ENCODE assay signal across 11 mouse cellular contexts in the genomic region with DNA sequence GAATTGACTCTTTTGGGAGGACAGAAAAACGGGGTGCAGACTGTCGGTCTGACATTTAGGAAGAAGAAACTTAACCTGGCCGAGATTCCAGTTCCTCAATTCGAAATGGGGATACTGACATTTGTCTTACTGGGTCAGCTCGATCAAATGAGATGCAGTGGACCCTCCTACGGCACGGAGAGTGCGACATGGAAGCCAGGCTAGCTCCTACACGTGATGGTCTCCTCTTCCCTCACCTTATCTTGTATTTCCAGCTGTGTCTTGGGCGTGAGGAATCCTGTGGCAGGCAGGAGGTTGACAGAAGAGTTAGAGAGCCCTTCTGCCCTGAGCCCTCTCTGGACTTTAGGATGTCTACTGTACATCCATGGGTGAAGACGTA. TPM values are rescaled to one million over a fixed set of nuclear protein-coding genes. Genes with fewer than 3 reads are reported as not detected.
DNase-seq lines count a peak whose midpoint lies in the region; ATAC-seq and TF ChIP-seq lines count a peak whose summit lies in the region.
"Had no signal": no experiment of that assay in that cellular context is flagged by ENCODE, and none has a peak within 500 bp of the region (broad histone marks: within the 10 kb centered on the region; RNA-seq: fewer than 3 reads in every experiment).

No protein-coding gene starts in this region.

- H3K4me2 ChIP-seq in kidney, embryonic 15.5 days = no peak overlapping the region

- H3K27me3 ChIP-seq in kidney, embryonic 15.5 days = no peaks in the 10 kb centered on the region
- H3K27me3 ChIP-seq in embryonic facial prominence, embryonic 10.5 days (replicated peaks; ENCODE audit: low read depth, poor library complexity, severe bottlenecking) = no peaks in the 10 kb centered on the region

- WGBS in kidney, embryonic 15.5 days = 79% methylated on average over 11 of the region's 11 CpGs
- 3% methylated on average over 11 of the region's 11 CpGs for whole genome bisulfite sequencing in macrophage (ENCODE audit: missing documents)
- WGBS in embryonic facial prominence, embryonic 10.5 days = 84% methylated on average over 11 of the region's 11 CpGs

- 0 out of 2 replicates have a peak, but pooled peaks have one; percentile 48 for ATAC-seq in kidney, embryonic 15.5 days (replicated peaks; ENCODE audit: low FRiP score)

- H3K4me1 ChIP-seq in kidney, embryonic 15.5 days = peaks cover 23% of the 10 kb centered on the region
- H3K4me1 ChIP-seq in ES-E14 (ENCODE audit: control insufficient read depth in 2 of 2, insufficient read depth in 2 of 2, low read length in 2 of 2, poor library complexity in 1 of 2) = peaks cover 2 to 30% of the 10 kb centered on the region in 2 experiments; a peak in 2 of 4 replicates
- H3K4me1 ChIP-seq in embryonic facial prominence, embryonic 10.5 days = peaks cover 29% of the 10 kb centered on the region

- peaks cover 5% of the 10 kb centered on the region for H3K36me3 ChIP-seq in kidney, embryonic 15.5 days
- H3K36me3 ChIP-seq in ES-E14 (ENCODE audit: control insufficient read depth, insufficient read depth, low read length, poor library complexity, severe bottlenecking) (0 out of 2 replicates have a peak, but pooled peaks cover 2% of the 10 kb centered on the region), macrophage (ENCODE audit: inconsistent target) (no peaks in the 10 kb centered on the region)
- peaks cover 6% of the 10 kb centered on the region for H3K36me3 ChIP-seq in embryonic facial prominence, embryonic 10.5 days (replicated peaks)

- intact Hi-C loops in gastrocnemius, postnatal 14 days (cut with DNase I; ENCODE audit: low total_unique reads) = no loop called here

- H3K27ac ChIP-seq in kidney, embryonic 15.5 days = peak overlapping the region; percentile 76
- H3K27ac ChIP-seq in ES-E14 (ENCODE audit: insufficient read depth, low read depth, low read length, poor library complexity, severe bottlenecking) (no peak overlapping the region; the same call in 1 of the 2 replicates), macrophage (peak overlapping the region; percentile 99)
- H3K27ac ChIP-seq in embryonic facial prominence, embryonic 10.5 days (replicated peaks) = no peak overlapping the region

- peaks cover 33% of the 10 kb centered on the region; the same call in 1 of the 2 replicates for H3K79me2 ChIP-seq in macrophage (ENCODE audit: inconsistent target)

- no peaks in the 10 kb centered on the region for H3K9me3 ChIP-seq in kidney, embryonic 15.5 days (replicated peaks)
- H3K9me3 ChIP-seq in ES-E14 (ENCODE audit: control insufficient read depth, insufficient read depth, low read depth, low read length) = no peaks in the 10 kb centered on the region
- no peaks in the 10 kb centered on the region for H3K9me3 ChIP-seq in embryonic facial prominence, embryonic 10.5 days

- no peak for DNase-seq in kidney, adult 9 months
- no peak for DNase-seq in ES-E14 (ENCODE audit: low read depth, low spot score)
- peak; percentile 81 for DNase-seq in c-Kit-negative CD71-positive TER-119-positive erythroid progenitor cells, embryonic 14.5 days (ENCODE audit: low read depth, low spot score)
- no peak for DNase-seq in gastrocnemius, postnatal 14 days
- DNase-seq in embryonic facial prominence, embryonic 10.5 days (ENCODE audit: low spot score) = no peak
- DNase-seq in embryo, embryonic 11 days = no peak
- DNase-seq: cerebellum, postnatal 25 days had no signal

- in situ Hi-C loops in ES-E14 (cut with MboI; ENCODE audit: low sequenced_read_pairs in 2 of 2, unreplicated experiment in 2 of 2) = no loop called here

- H3K4me3 ChIP-seq in kidney, embryonic 15.5 days (replicated peaks) = no peak overlapping the region
- H3K4me3 ChIP-seq in ES-E14 (ENCODE audit: insufficient read depth in 1 of 2, low read depth in 1 of 2, low read length in 2 of 2, poor library complexity in 1 of 2, severe bottlenecking in 1 of 2) (no peak overlapping the region), macrophage (ENCODE audit: inconsistent target) (peak overlapping the region; percentile 22; the same call in 1 of the 2 replicates)
- H3K4me3 ChIP-seq in embryonic facial prominence, embryonic 10.5 days = no peak overlapping the region

- H3K9ac ChIP-seq in kidney, embryonic 15.5 days = no peak overlapping the region
- peak overlapping the region; percentile 58; the same call in 1 of the 2 replicates for H3K9ac ChIP-seq in ES-E14 (ENCODE audit: insufficient read depth, low read depth, low read length, poor library complexity, severe bottlenecking)

TF ChIP-seq in ES-E14, 5 proteins besides CTCF, POLR2A, EP300 and RAD21:
- TF ChIP-seq HCFC1 (IDR thresholded peaks at IDR 0.05; ENCODE audit: borderline replicate concordance, insufficient read depth, low read length) (no peak), CHD2 (IDR thresholded peaks at IDR 0.05; ENCODE audit: low read depth, low read length) (no peak), ZNF384 (IDR thresholded peaks at IDR 0.05; ENCODE audit: low read depth, low read length) (no peak), MAFK (IDR thresholded peaks at IDR 0.05; ENCODE audit: insufficient read depth, low read depth, low read length) (no peak), ZC3H11A (IDR thresholded peaks at IDR 0.05; ENCODE audit: borderline replicate concordance, low read depth, low read length) (no peak)
TF ChIP-seq in ES-E14: peak in this region for 0.

RNA-seq across cellular contexts. Expression of a gene that starts 10.3 kb away (rescaled TPM):
- polyA plus RNA-seq in kidney, embryonic 15.5 days (2015; fragmentation: Nextera tagmentation; extraction: Ambion mirVana) = 4.4 and 5.1 TPM in 2 replicates
- total RNA-seq in ES-E14 (2012; rRNA removed) = 1.8 and 5.2 TPM in 2 replicates
- 100 to 1,000 TPM in 17 of 26 experiments, 10 to 100 TPM in 9; 37.2 to 460 (median 156) TPM for total RNA-seq in macrophage (2018; cell fraction: chromatin; rRNA removed)
- total RNA-seq in macrophage (2018; cell fraction: cytosol; rRNA removed) = 10 to 100 TPM in 2 of 26 experiments, 1 to 10 TPM in 15, under 1 TPM in 9; 0.56 to 16.9 (median 1.2) TPM
- 100 to 1,000 TPM in 4 of 26 experiments, 10 to 100 TPM in 22; 16.3 to 153 (median 46.3) TPM for total RNA-seq in macrophage (2018; cell fraction: nucleus; rRNA removed)
- polyA plus RNA-seq in macrophage (2018) = 0.82 to 1.7 TPM (median 1.6 TPM) in 3 replicates
- under 1 TPM; 0.04 TPM for total RNA-seq in gastrocnemius, postnatal 14 days (2021)
- polyA plus RNA-seq in embryonic facial prominence, embryonic 10.5 days (2016; fragmentation: Nextera tagmentation; extraction: Ambion mirVana) = 4.0 and 7.0 TPM in 2 replicates

RNA-seq across cellular contexts. Expression of a gene that starts 12.7 kb away (rescaled TPM):
- polyA plus RNA-seq in kidney, embryonic 15.5 days (2015; fragmentation: Nextera tagmentation; extraction: Ambion mirVana) = 164 and 168 TPM in 2 replicates
- 178 and 220 TPM in 2 replicates for total RNA-seq in ES-E14 (2012; rRNA removed)
- total RNA-seq in macrophage (2018; cell fraction: chromatin; rRNA removed) = 10 to 100 TPM in 14 of 26 experiments, 1 to 10 TPM in 12; 2.1 to 21.4 (median 10.3) TPM
- total RNA-seq in macrophage (2018; cell fraction: cytosol; rRNA removed) = 100 to 1,000 TPM in 5 of 26 experiments, 10 to 100 TPM in 21; 65.1 to 109 (median 81.3) TPM
- 10 to 100 TPM in 25 of 26 experiments, 1 to 10 TPM in 1; 9.1 to 39.1 (median 27.6) TPM for total RNA-seq in macrophage (2018; cell fraction: nucleus; rRNA removed)
- 69.4 to 113 TPM (median 85.3 TPM) in 3 replicates for polyA plus RNA-seq in macrophage (2018)
- total RNA-seq in gastrocnemius, postnatal 14 days (2021) = 10 to 100 TPM; 30.8 to 36.4 TPM
- polyA plus RNA-seq in embryonic facial prominence, embryonic 10.5 days (2016; fragmentation: Nextera tagmentation; extraction: Ambion mirVana) = 184 and 185 TPM in 2 replicates

RNA-seq across cellular contexts. Expression of a gene that starts 43.3 kb away (rescaled TPM):
- polyA plus RNA-seq in kidney, embryonic 15.5 days (2015; fragmentation: Nextera tagmentation; extraction: Ambion mirVana) = 4.2 and 5.7 TPM in 2 replicates
- total RNA-seq in ES-E14 (2012; rRNA removed) = not detected in 2 replicates
- under 1 TPM in 1 of 26 experiments, not detected in 25; 0.29 TPM for total RNA-seq in macrophage (2018; cell fraction: chromatin; rRNA removed)
- 1 to 10 TPM in 2 of 26 experiments, under 1 TPM in 20, not detected in 4; 0.07 to 1.3 (median 0.37) TPM for total RNA-seq in macrophage (2018; cell fraction: cytosol; rRNA removed)
- 1 to 10 TPM in 2 of 26 experiments, under 1 TPM in 10, not detected in 14; 0.18 to 2.7 (median 0.68) TPM for total RNA-seq in macrophage (2018; cell fraction: nucleus; rRNA removed)
- polyA plus RNA-seq in macrophage (2018) = 0.19 to 2.7 TPM (median 1.0 TPM) in 3 replicates
- not detected for total RNA-seq in gastrocnemius, postnatal 14 days (2021)
- polyA plus RNA-seq in embryonic facial prominence, embryonic 10.5 days (2016; fragmentation: Nextera tagmentation; extraction: Ambion mirVana) = 5.2 and 6.3 TPM in 2 replicates
- total RNA-seq: neutrophil, adult 5-6 weeks had no signal
- polyA plus RNA-seq: activated CD4-positive, CD25-positive, alpha-beta regulatory T cell, adult 4 months had no signal

Comparison
In these comparisons a context has a peak if more than half of its experiments do, and no peak if none do; other contexts are left out.
1. H3K27ac ChIP-seq: peak in kidney, embryonic 15.5 days (single experiment) and macrophage (single experiment); none in ES-E14 (single experiment) and embryonic facial prominence, embryonic 10.5 days (single experiment).